Mouse (Mus musculus) hindbrain, embryonic 15.5 days (tissue): ENCODE measurements around the gene Ccdc155. TPM values are rescaled to one million over a fixed set of nuclear protein-coding genes. Genes with fewer than 3 reads are reported as not detected.

Experiments
- ATAC-seq: fragments of 200-750 bp; cut with Nextera tagmentation; 2 replicates; pipeline ENCODE4 v1.8.0; 2017; ENCODE audit warnings: low read depth, moderate number of reproducible peaks, moderate TSS enrichment; ENCODE audit not compliant: low FRiP score
- H3K27ac ChIP-seq: fragments of 300-500 bp; sonication (generic); replicated peaks from 2 replicates; pipeline ENCODE4 v1.5.1; 2015; ENCODE audit warnings: mild to moderate bottlenecking, inconsistent platforms
- H3K27me3 ChIP-seq: fragments of 300-500 bp; sonication (generic); 2 replicates; pipeline ENCODE4 v1.6.1; 2015; ENCODE audit warnings: control low read depth, inconsistent platforms
- H3K36me3 ChIP-seq: fragments of 300-500 bp; sonication (generic); 2 replicates; pipeline ENCODE4 v1.6.1; 2015; ENCODE audit warnings: control low read depth, inconsistent platforms
- H3K4me1 ChIP-seq: fragments of 300-500 bp; sonication (generic); replicated peaks from 2 replicates; pipeline ENCODE4 v1.6.1; 2015; ENCODE audit warnings: control low read depth, inconsistent platforms
- H3K4me2 ChIP-seq: fragments of 300-500 bp; sonication (generic); 2 replicates; pipeline ENCODE4 v1.6.1; 2015; ENCODE audit warnings: moderate library complexity, mild to moderate bottlenecking, inconsistent platforms
- H3K4me3 ChIP-seq: fragments of 300-500 bp; sonication (generic); 2 replicates; pipeline ENCODE4 v1.5.1; 2015; ENCODE audit warnings: mild to moderate bottlenecking, inconsistent platforms
- H3K9ac ChIP-seq: fragments of 300-500 bp; sonication (generic); 2 replicates; pipeline ENCODE4 v1.6.1; 2015; ENCODE audit warnings: inconsistent platforms
- H3K9me3 ChIP-seq: fragments of 300-500 bp; sonication (generic); 2 replicates; pipeline ENCODE4 v1.6.1; 2016; ENCODE audit warnings: control low read depth, inconsistent platforms
- WGBS: fragments of 180-500 bp; shearing (Covaris S2); methylation state at CpG from one replicate; pipeline ENCODE4 v1.1.7; 2015; 5-methylcytosine and 5-hydroxymethylcytosine counted together
- polyA plus RNA-seq: library from polyadenylated mRNA; unstranded; fragments of >200 nt; fragmentation: Nextera tagmentation; extraction: Ambion mirVana; gene quantifications from 2 replicates; pipeline ENCODE4 v1.2.1, GENCODE M21; 2015

Ccdc155 gene
- polyA plus RNA-seq, 1 experiment from 2014 or later: 0.57 TPM

DNA sequence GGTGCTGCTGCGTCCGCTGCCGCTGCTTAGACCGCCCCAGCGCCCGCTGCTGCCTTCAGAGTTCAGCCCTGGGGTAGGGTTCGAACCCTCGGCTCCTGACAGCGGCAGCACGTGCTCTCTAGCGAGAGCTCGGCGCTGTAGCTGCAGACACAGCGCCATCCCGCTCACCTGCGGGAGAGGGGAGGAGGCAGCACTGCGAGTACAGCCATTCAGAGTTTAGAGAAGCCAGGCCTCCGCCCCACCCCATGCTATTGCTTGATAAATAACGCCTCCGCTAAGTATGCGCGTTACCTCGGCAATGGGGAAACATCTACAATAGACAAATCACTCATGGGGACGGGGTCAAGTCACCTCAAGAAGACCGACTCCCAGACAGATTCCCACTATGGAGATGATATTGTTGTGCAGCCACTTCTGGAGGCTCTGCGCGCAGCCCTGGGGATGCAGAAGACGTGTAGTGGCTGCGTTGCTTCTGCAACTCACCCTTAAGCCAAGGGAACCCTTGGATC, 29.7 kb upstream of the Ccdc155 start:
- 11% methylated on average over 29 of the region's 29 CpGs for WGBS
- H3K9ac ChIP-seq: no peak overlapping the region
- no peak overlapping the region for H3K27ac ChIP-seq
- H3K9me3 ChIP-seq: no peaks in the 10 kb centered on the region
- H3K4me1 ChIP-seq: peaks cover 21% of the 10 kb centered on the region
- no peak overlapping the region for H3K4me3 ChIP-seq
- H3K36me3 ChIP-seq: no peaks in the 10 kb centered on the region
- peak overlapping the region; percentile 39 for H3K4me2 ChIP-seq
- ATAC-seq: no peak
- H3K27me3 ChIP-seq: peaks cover 27% of the 10 kb centered on the region

DNA sequence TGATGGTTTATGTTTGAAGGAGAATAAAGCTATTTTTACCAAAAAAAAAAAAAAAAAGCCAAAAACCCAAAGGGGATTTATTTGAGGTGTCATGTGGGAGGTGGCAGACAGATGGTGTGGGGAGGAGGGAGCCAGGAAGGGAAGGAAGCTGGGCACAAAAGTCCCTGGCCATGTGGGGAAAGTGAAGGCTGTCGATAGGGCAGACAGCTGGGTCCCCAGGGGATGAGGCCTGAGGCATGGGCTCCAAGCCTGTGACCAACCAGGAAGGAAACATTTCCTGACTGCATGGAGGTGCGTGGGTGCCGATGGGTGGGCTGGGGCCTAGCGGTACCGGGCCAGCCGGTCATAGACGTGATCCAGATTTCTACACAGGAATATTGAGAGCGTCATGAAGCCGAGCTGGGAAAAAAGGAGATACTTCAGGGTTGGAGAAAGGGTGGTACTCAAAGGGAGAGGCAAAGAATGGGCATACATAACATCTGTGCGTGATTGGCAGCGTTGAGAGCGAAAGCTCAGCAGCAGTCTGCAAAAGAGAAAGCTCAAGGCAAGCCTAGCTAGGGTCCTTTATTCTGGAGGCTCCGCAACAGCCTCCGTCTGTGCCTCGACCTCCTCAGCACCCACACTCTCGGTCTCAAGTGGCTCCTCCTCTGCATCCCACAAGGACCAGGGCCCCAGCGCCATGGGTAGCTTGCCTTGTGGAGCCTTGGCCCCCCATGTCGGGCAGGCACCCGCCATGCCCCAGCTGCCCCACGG, 29.1 kb upstream of the Ccdc155 start:
- Histone ChIP-seq H3K4me1 (peaks cover 21% of the 10 kb centered on the region), H3K36me3 (no peaks in the 10 kb centered on the region), H3K9me3 (no peaks in the 10 kb centered on the region), H3K27ac (no peak overlapping the region), H3K4me2 (peak overlapping the region; percentile 31), H3K9ac (no peak overlapping the region), H3K27me3 (peaks cover 22% of the 10 kb centered on the region), H3K4me3 (no peak overlapping the region)
- WGBS: 22% methylated on average over 20 of the region's 20 CpGs
- no peak for ATAC-seq

DNA sequence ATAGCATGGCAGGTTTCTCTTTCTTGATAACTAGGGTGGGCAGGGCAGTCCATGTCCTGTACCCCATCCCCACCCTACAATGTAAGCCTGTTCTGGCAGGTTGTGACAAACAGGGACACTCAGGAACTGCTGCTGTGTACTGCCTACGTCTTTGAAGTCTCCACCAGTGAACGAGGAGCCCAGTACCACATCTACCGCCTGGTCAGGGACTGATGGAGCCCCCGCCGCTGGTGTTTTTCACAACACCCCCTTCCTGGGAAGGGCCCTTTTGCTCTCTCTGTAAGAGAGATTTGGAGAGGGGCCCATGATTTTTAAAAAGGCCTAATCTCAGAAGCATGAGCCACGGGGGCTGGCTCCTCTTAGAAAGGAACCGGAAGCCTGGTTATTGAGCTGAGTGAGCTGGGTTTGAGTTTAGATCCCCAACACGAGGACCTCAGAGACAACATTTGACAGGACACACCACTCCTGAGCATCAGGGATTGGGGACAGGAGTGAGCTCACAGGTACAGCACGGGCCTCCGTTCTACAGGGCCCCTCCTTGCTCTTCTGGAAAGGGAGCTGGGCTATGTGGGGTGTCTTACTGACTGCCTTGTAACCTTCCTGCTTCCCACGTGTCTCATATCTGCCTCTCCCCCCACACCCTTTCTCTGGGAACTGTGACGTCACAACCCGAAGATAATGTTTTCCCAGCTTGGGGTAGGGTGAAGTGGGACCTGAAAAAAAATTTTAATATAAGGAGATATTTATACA, 28.2 kb upstream of the Ccdc155 start:
- no peak overlapping the region for H3K4me2 ChIP-seq
- no peaks in the 10 kb centered on the region for H3K9me3 ChIP-seq
- no peak for ATAC-seq
- H3K27me3 ChIP-seq: peaks cover 17% of the 10 kb centered on the region
- no peak overlapping the region for H3K27ac ChIP-seq
- 72% methylated on average over 13 of the region's 13 CpGs for WGBS
- peaks cover 21% of the 10 kb centered on the region for H3K4me1 ChIP-seq
- H3K9ac ChIP-seq: no peak overlapping the region
- no peak overlapping the region for H3K4me3 ChIP-seq
- H3K36me3 ChIP-seq: no peaks in the 10 kb centered on the region

DNA sequence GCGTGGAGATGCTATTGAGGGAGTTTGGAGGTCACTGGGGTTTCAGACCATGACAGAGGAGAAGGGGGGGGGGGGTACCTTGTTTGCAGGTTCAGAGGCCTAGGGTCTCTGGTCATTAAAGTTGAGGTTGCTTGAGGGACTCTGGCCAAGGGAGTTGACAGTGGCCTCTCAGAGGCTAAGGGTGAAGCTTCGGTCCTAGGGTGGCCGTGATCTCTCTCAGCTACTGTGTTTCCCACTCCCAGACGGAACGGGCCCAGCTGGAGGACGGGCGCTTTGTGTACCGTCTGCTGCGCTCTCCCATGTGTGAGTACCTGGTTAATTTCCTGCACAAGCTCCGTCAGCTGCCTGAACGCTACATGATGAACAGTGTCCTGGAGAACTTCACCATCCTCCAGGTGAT, 27.2 kb upstream of the Ccdc155 start:
- Histone ChIP-seq H3K36me3 (no peaks in the 10 kb centered on the region), H3K27me3 (peaks cover 17% of the 10 kb centered on the region), H3K4me3 (no peak overlapping the region), H3K4me1 (peaks cover 21% of the 10 kb centered on the region), H3K9ac (no peak overlapping the region), H3K27ac (no peak overlapping the region), H3K9me3 (no peaks in the 10 kb centered on the region), H3K4me2 (no peak overlapping the region)
- WGBS: 85% methylated on average over 11 of the region's 11 CpGs
- ATAC-seq: no peak

- 92% methylated on average over 12 of the region's 12 CpGs for WGBS
- ATAC-seq: no peak
- Histone ChIP-seq H3K4me3 (no peak overlapping the region), H3K36me3 (no peaks in the 10 kb centered on the region), H3K9me3 (no peaks in the 10 kb centered on the region), H3K27ac (no peak overlapping the region), H3K27me3 (peaks cover 17% of the 10 kb centered on the region), H3K9ac (no peak overlapping the region), H3K4me1 (peaks cover 21% of the 10 kb centered on the region), H3K4me2 (no peak overlapping the region)
Observed at GRCm38 (mm10) chr7:45231192-45231591, 26.5 kb upstream of the Ccdc155 start.

DNA sequence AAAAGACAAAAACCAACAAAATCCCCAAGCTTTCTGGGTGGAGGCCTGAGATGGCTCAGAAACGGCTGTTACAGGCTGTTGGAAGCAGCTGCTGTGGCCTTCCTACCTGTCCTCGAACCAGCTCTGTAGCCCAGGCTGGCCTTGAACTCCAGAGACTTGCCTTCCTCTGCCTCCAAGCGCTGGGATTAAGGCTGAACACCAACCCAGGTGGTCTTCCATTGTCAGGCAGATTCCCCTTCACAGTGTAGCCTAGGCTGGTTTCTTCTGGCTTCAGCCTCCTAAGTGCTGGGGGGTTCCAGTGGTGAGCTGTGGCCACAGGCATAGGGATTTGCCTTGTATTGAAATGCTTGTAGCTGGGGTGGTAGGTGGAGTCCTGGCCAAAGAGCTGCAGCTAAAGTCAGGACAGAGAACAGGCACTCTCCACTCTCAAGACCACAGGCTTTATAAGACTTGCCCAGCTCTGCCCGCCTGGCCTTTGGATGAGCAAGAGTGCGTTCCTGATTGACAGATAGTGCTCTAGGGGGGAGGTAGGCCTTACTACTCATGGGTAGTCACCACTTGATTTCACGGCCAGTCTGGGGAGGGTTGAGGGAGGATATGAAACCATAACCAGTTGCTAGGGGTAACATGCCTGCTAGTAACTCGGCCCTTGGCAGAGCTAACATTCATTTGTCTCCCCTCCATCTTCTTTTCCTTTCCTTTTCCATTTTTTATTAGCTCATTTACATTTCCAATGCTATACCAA, 24.9 kb upstream of the Ccdc155 start:
- Histone ChIP-seq H3K4me1 (peaks cover 11% of the 10 kb centered on the region), H3K4me2 (no peak overlapping the region), H3K9ac (no peak overlapping the region), H3K9me3 (no peaks in the 10 kb centered on the region), H3K27ac (no peak overlapping the region), H3K4me3 (no peak overlapping the region), H3K36me3 (no peaks in the 10 kb centered on the region), H3K27me3 (peaks cover 6% of the 10 kb centered on the region)
- ATAC-seq: no peak
- 86% methylated on average over 7 of the region's 7 CpGs for WGBS

DNA sequence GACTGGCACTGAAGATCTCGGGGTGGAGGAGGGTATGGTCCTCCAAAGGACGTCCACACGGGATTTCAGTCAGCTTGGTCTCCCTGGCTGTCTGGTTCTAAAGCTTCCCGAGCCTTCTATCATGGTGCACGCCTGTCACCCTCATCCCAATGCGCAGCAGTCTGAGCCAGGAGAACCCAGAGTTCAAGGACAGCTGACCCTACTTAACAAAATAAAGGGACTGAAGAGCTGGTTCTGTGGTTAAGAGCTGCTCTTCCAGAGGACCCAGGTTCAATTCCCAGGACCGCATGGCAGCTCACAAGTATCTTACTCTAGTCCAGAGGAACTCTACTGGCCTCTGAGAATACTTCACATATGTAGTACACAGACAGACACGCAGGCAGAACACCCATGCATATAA, 24.4 kb upstream of the Ccdc155 start:
- H3K4me3 ChIP-seq: no peak overlapping the region
- no peaks in the 10 kb centered on the region for H3K36me3 ChIP-seq
- WGBS: 93% methylated on average over 8 of the region's 8 CpGs
- H3K4me1 ChIP-seq: peaks cover 5% of the 10 kb centered on the region
- no peaks in the 10 kb centered on the region for H3K9me3 ChIP-seq
- no peak overlapping the region for H3K9ac ChIP-seq
- no peak overlapping the region for H3K27ac ChIP-seq
- ATAC-seq: no peak
- no peak overlapping the region for H3K4me2 ChIP-seq
- H3K27me3 ChIP-seq: peaks cover under 1% of the 10 kb centered on the region; the same call in 1 of the 2 replicates

GRCm38 (mm10) chr7:45228548-45228947, 23.9 kb upstream of the Ccdc155 start:
- Histone ChIP-seq H3K4me3 (no peak overlapping the region), H3K9ac (no peak overlapping the region), H3K36me3 (no peaks in the 10 kb centered on the region), H3K27ac (no peak overlapping the region), H3K4me1 (no peaks in the 10 kb centered on the region), H3K9me3 (no peaks in the 10 kb centered on the region), H3K27me3 (no peaks in the 10 kb centered on the region), H3K4me2 (no peak overlapping the region)
- no peak for ATAC-seq
- WGBS: 95% methylated on average over 18 of the region's 18 CpGs

- WGBS: 97% methylated on average over 5 of the region's 5 CpGs
- Histone ChIP-seq H3K4me3 (no peak overlapping the region), H3K9ac (no peak overlapping the region), H3K36me3 (no peaks in the 10 kb centered on the region), H3K27me3 (no peaks in the 10 kb centered on the region), H3K27ac (no peak overlapping the region), H3K4me1 (no peaks in the 10 kb centered on the region), H3K4me2 (no peak overlapping the region), H3K9me3 (no peaks in the 10 kb centered on the region)
- ATAC-seq: no peak
Observed at GRCm38 (mm10) chr7:45226421-45226820, 21.7 kb upstream of the Ccdc155 start.

- Histone ChIP-seq H3K9me3 (no peaks in the 10 kb centered on the region), H3K27me3 (no peaks in the 10 kb centered on the region), H3K4me2 (no peak overlapping the region), H3K9ac (no peak overlapping the region), H3K4me1 (no peaks in the 10 kb centered on the region), H3K4me3 (no peak overlapping the region), H3K27ac (no peak overlapping the region), H3K36me3 (no peaks in the 10 kb centered on the region)
- ATAC-seq: no peak
- WGBS: 90% methylated on average over 7 of the region's 7 CpGs
Observed at GRCm38 (mm10) chr7:45224826-45225225, 20.1 kb upstream of the Ccdc155 start.

GRCm38 (mm10) chr7:45221680-45222079, 17.0 kb upstream of the Ccdc155 start:
- Histone ChIP-seq H3K9ac (no peak overlapping the region), H3K4me3 (no peak overlapping the region), H3K9me3 (no peaks in the 10 kb centered on the region), H3K27me3 (no peaks in the 10 kb centered on the region), H3K4me1 (peaks cover 8% of the 10 kb centered on the region), H3K36me3 (no peaks in the 10 kb centered on the region), H3K27ac (no peak overlapping the region), H3K4me2 (no peak overlapping the region)
- no peak for ATAC-seq
- WGBS: 96% methylated on average over 2 of the region's 2 CpGs
